Mouse (Mus musculus) left cerebral cortex, adult 2 months (tissue): ENCODE measurements around the gene Chac1. TPM values are rescaled to one million over a fixed set of nuclear protein-coding genes. Genes with fewer than 3 reads are reported as not detected.

ENCODE experiments used
- DNase-seq, 2 experiments: peaks; one replicate each; pipeline ENCODE4 v3.0.0; 2021 to 2022; ENCODE audit warnings: low spot score in 2 of 2, mixed read lengths in 1 of 2; ENCODE audit errors: extremely low spot score in 1 of 2
- H3K27ac ChIP-seq: fragments of 200-600 bp; 2 replicates; pipeline ENCODE4 v1.8.1; 2022
- H3K4me3 ChIP-seq: fragments of 200-600 bp; 2 replicates; pipeline ENCODE4 v1.8.1; 2022
- CTCF ChIP-seq: fragments of 200-600 bp; IDR thresholded peaks from 2 replicates; pipeline ENCODE4 v1.8.1; 2022; ENCODE audit warnings: antibody characterized with exemption, mild to moderate bottlenecking, moderate library complexity
- intact Hi-C: fragments of 180-260 bp; cut with DNase I; formaldehyde crosslinking; loops from one replicate; pipeline ENCODE4 v1.15.1; 2025
- total RNA-seq, 2 experiments: library from RNA; stranded (reverse); gene quantifications; 2 replicates each; pipeline ENCODE4 v1.2.3; 2021

Chac1 gene
- total RNA-seq, 2 experiments from 2014 or later: 7.5 to 8.7 TPM

DNA sequence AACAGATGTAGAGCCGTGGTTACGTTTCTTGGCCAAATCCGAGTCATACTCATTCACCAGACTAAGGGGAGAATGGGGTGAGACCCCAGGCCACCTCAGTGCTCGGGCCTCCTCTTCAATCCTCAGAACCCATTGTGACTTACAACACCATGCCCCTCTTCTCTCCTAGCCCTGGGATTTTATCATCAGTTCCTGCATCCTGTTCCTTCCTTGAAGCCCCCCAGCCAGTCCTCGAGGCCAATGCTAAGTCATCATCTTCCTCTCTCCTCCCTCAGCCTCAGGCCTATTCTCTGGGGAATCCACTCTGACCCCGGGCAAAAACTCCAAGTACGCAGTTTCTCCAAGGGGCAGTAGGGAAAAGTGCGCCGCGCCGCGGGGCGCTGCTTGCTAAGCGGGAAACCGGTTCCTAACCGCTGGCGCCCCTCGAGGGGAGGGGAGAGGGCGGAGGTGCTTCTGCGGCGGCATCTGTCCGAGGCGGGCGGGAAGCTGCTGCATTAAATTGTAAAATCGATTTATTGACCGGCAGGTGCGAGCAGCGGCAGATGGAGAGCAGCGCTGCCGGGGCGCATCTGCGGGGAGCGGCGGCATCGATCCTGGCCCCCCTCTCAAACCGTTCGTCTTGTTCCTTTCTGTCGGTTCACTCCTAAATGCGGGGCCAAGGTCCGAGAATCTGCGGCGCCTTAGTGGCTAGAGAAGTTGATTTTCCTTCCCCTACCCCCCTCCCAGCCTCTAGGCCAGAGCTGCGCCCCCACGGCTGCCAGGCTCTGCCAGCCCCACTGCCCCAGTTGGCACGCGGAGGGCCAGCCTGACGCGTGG is 29.1 kb upstream of the Chac1 start:
- no peak for TF ChIP-seq CTCF
- no peak overlapping the region for H3K27ac ChIP-seq
- no peak for DNase-seq
- intact Hi-C loops: no loop called here
- peak overlapping the region; percentile 34 for H3K4me3 ChIP-seq

DNA sequence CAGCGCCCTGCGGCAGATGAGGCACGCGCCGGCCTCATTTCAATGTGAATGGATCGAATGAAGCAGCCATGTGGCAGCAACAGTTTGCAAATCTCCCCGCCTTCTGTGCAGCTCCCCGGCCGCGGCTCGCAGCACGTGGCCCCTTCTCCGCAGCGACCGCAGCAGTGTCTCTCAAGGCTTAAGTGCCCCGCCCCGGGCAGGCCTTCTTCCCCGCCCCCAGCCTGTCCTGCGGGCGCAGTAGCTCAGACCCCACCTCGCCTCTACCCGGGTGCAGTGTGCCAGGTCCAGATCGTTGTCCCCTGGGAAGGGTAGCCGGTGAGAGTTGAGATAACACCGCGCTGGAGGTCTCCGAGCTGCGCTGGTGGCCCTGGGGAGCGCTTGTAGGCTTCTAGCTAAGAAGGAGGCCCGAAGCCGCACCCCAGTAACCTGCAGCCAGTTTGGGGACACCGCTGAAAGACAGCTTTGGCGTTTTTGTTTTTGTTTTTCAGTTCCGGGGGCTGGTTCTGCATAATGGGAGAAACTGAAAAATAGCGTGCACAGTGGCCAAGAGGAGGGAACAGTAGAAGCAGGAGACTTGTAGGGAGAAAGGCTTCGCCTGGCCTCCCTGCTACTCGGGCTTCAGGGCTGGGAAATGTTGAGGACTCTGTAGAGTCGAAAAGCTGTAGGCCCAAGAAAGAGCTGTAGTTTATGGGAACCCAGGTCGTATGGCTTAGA is 28.3 kb upstream of the Chac1 start:
- no peak for TF ChIP-seq CTCF
- peak; percentile 58 for DNase-seq
- Histone ChIP-seq H3K4me3 (peak overlapping the region; percentile 34), H3K27ac (no peak overlapping the region)
- intact Hi-C loops: no loop called here

DNA sequence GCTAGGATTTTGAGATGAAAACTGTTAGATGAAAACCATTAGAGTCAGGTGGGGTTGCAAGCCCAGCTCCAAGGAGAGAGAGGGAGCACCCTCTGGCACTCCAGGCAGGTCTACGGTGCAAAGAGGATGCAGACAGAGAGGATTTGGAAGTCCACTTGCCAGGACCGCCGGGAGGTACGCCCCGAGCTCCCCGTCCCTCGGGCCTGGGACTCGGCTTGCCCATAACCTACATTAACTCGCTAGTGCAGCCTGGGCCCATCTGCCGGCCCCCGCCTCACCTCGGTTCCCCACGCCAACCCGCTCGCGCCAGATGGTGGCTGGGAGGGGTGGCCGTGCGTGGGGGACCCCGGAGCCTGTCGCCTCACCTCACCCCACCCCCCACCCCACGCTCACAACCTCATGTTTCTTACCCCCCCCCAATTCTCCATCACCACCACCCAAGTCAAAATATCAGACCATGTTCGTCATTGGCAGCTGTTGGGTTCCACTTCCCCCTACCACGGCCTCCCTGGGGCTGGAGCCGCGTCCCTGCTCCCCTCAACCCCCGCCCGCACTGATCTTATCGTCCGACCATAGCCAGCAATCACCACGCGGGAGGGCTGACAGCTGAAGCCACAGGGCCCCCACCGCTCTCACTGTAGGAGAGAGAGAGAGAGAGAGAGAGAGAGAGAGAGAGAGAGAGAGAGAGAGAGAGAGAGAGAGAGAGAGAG is 27.0 kb upstream of the Chac1 start:
- DNase-seq: no peak
- no peak overlapping the region for H3K4me3 ChIP-seq
- intact Hi-C loops: no loop called here
- H3K27ac ChIP-seq: no peak overlapping the region
- no peak for TF ChIP-seq CTCF

- no peak for DNase-seq
- Histone ChIP-seq H3K27ac (no peak overlapping the region), H3K4me3 (peak overlapping the region; percentile 50)
- TF ChIP-seq CTCF: no peak
- intact Hi-C loops: no loop called here
These were observed 26.3 kb upstream of the Chac1 start for GRCm38 (mm10) chr2:119324576-119325318.

DNA sequence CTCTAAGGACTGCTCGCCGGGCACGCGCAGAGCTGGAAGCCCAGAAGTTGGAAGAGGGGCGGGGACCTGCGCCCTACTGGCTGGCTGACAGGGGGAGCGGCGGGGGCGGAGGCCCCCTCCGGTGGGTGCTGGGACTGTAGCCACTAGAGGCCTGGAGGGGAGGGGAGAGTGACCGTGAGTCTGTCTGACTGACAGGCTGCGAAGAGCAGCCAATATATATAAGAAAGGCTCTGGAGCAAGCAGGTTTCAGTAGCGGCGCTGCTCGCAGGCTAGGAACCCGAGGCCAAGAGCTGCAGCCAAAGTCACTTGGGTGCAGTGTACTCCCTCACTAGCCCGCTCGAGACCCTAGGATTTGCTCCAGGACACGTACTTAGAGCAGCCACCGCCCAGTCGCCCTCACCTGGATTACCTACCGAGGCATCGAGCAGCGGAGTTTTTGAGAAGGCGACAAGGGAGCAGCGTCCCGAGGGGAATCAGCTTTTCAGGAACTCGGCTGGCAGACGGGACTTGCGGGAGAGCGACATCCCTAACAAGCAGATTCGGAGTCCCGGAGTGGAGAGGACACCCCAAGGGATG is 25.4 kb upstream of the Chac1 start, which contains the start of gene Dll4:
Gene Dll4, plus strand, starts transcription at position 217 of the 576 bp plus-strand sequence.
- Histone ChIP-seq H3K27ac (peak within 1 kb of the TSS; percentile 44; the same call in 1 of the 2 replicates), H3K4me3 (peak within 1 kb of the TSS; percentile 50)
- intact Hi-C loops: no loop called here
- no peak for DNase-seq
- TF ChIP-seq CTCF: peak; percentile 34

DNA sequence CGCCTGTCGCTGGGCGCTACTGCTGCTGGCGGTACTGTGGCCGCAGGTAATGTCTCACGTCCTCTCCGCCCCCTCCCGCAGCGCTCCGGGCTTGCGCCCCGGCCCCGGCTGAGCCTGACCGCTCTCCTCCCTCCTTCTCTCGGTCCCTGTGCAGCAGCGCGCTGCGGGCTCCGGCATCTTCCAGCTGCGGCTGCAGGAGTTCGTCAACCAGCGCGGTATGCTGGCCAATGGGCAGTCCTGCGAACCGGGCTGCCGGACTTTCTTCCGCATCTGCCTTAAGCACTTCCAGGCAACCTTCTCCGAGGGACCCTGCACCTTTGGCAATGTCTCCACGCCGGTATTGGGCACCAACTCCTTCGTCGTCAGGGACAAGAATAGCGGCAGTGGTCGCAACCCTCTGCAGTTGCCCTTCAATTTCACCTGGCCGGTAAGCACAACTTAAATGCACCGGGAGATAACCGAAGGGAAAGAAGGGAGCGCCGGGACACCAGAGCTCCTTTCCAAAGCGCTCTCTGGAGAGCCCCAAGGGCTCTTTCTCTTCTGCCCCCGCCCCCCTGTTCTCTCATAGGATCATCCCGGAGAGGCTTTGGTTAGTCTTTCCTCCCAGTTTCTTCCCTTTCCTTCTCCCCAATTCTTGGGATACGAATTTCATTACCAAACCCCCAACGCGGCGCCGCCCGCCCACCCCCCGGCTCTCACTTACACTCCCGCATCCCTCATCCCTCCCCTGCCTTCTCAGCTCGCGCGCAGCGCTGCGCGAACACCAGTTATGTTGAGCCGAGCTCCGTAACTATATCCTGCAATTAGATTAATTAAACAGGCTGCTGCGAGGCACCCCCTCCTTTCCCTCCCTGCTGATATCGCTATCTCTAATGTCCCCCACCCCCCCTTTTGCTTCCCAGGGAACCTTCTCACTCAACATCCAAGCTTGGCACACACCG is 24.6 kb upstream of the Chac1 start:
- DNase-seq: no peak
- intact Hi-C loops: no loop called here

DNA sequence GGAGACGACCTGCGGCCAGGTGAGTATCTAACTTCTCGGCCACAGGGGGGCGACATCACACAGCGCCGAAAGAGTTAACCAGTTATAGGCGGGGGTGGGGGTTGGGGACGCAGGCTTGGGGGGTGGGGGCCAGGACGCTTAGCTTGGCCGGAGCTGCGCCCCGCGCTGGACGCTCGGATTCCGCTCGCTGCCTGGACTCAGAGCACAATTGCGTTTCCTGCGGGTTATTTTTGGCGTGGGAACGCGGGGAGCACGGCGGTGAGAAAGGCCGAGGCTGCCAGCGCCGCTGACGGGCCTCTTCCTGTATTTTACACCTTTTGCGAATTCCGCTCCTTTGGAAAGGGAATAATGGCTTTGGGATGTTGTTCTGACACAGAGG is 23.9 kb upstream of the Chac1 start:
- Histone ChIP-seq H3K4me3 (peak overlapping the region; percentile 50), H3K27ac (0 out of 2 replicates have a peak overlapping the region, but pooled peaks have one; percentile 44)
- DNase-seq: peak in 1 of 2 experiments; percentile 31
- intact Hi-C loops: no loop called here
- peak; percentile 52 for TF ChIP-seq CTCF

More for the DNA sequence above, 24.6 kb upstream of the Chac1 start:
- Histone ChIP-seq H3K4me3 (peak overlapping the region; percentile 50), H3K27ac (peak overlapping the region; percentile 44; the same call in 1 of the 2 replicates)
- no peak for TF ChIP-seq CTCF

GRCm38 (mm10) chr2:119327942-119328526 is 23.0 kb upstream of the Chac1 start:
- no peak overlapping the region for H3K27ac ChIP-seq
- peak overlapping the region; percentile 50; the same call in 1 of the 2 replicates for H3K4me3 ChIP-seq
- no peak for DNase-seq
- TF ChIP-seq CTCF: no peak
- intact Hi-C loops: no loop called here

- Histone ChIP-seq H3K4me3 (no peak overlapping the region; the same call in 1 of the 2 replicates), H3K27ac (no peak overlapping the region)
- DNase-seq: no peak
- intact Hi-C loops: no loop called here
- TF ChIP-seq CTCF: no peak
These were observed 22.5 kb upstream of the Chac1 start for GRCm38 (mm10) chr2:119328546-119328945.
